Mouse (Mus musculus) megakaryocyte, adult 5-6 weeks (primary cell): Measurements from ENCODE around the gene Vmp1. TPM values are rescaled to one million over a fixed set of nuclear protein-coding genes. Genes with fewer than 3 reads are reported as not detected.
A peak's percentile ranks its signal among the peaks of the same experiment; 100 is the strongest.

Experiments used
- ATAC-seq: 2 replicates; pipeline ENCODE4 v1.8.0; 2016; ENCODE audit warnings: mild to moderate bottlenecking, inconsistent platforms; ENCODE audit not compliant: poor library complexity, severe bottlenecking
- total RNA-seq, 2 experiments: library from RNA; stranded (forward) in 1 of 2; stranded (reverse) in 1 of 2; fragments of 153-499, 151-499 nt in 1 of 2; fragments of 221-1000, 200-1000 nt in 1 of 2; gene quantifications; 2 replicates each; pipeline versions ENCODE4 v1.2.3 to v1.2.4; 2015 to 2017

Gene Vmp1
- total RNA-seq, 2 experiments from 2014 or later, result 163 to 215 TPM

DNA sequence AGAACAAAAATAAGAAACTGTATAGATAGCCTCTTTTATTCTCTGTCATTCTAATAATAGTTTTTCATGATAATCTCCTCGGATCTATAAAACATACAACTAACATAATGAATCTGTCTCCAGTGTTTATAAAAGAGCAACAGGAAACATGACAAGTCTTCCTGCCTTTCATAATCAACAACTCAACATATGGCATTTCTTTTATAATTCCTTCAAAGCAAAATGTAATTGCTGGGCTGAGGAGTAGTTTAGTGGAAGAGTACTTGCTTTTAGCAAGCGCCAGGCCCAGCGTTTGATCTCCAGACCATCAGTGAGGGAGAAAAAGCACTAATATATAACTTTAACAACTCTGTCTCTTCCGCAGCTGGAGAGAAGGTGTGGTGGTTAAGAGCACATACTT lies 41.9 kb downstream of the Vmp1 start:
- ATAC-seq, result no peak

- no peak for ATAC-seq
These were observed 45.9 kb downstream of the Vmp1 start for GRCm38 (mm10) chr11:86637697-86638096.

- no peak for ATAC-seq
These were observed 49.2 kb downstream of the Vmp1 start for GRCm38 (mm10) chr11:86634396-86634795.

DNA sequence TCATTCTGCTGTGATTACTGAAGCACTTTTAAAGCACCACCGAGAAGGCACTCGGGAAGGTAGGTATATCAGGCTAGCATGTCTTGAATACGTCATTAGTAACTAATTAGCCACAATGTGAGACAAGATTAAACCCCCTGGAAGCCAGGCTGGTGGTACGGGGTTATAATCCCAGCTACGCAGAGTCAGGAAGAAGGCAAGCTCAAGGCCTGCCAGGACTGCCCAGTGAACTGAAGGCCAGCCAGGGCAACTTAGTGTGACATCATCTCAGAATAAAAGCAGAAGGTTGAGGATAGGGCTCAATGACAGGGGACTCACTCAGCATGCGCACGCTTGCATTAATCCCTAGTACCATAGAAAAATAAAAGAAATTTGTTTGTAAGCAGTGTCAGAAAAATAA lies 53.7 kb downstream of the Vmp1 start:
- no peak for ATAC-seq

- ATAC-seq, result no peak
These were observed 54.2 kb downstream of the Vmp1 start for GRCm38 (mm10) chr11:86629445-86629844.

DNA sequence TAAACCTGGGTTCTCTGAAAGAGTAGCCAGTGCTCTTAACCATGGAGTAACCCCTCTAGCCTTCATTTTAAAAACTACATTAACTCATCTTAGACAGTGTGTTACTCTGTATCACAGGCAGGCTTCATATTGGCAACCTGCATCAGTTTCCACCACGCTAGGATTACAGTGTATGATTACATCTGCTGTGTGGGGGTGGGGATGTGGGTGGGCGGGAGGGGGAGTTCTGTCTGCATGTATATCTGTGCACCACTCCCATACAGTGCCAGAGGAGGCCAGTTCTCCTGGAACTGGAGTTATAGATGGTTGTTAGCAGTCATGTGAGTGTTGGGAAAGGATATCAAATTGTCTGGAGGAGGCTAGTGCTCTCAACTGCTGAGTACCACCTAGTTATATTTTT lies 55.2 kb downstream of the Vmp1 start:
- ATAC-seq, result no peak

DNA sequence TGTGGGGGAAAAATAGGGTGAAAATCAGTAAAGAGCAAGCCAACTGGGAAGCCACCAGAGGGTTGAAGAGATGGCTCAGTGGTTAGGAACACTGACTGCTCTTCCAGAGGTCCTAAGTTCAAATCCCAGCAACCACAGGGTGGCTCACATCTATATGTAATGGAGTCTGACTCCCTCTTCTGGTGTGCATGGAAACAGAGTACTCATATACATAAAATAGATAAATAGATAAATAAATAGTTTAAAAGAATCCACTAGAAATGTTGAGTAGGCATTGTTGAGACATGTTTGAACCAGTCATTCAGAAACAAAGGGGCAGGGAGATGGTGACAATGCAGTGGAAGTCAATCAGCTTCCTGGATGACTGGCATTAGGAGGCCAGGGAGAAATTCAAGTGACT lies 56.0 kb downstream of the Vmp1 start:
- ATAC-seq, result no peak

GRCm38 (mm10) chr11:86626714-86627113 lies 56.9 kb downstream of the Vmp1 start:
- no peak for ATAC-seq

- peak; percentile 90 for ATAC-seq
These were observed 59.2 kb downstream of the Vmp1 start for GRCm38 (mm10) chr11:86624237-86624941.

GRCm38 (mm10) chr11:86623402-86624010 lies 60.1 kb downstream of the Vmp1 start:
- ATAC-seq, result no peak

GRCm38 (mm10) chr11:86622191-86622912 lies 61.3 kb downstream of the Vmp1 start:
- ATAC-seq, result no peak

DNA sequence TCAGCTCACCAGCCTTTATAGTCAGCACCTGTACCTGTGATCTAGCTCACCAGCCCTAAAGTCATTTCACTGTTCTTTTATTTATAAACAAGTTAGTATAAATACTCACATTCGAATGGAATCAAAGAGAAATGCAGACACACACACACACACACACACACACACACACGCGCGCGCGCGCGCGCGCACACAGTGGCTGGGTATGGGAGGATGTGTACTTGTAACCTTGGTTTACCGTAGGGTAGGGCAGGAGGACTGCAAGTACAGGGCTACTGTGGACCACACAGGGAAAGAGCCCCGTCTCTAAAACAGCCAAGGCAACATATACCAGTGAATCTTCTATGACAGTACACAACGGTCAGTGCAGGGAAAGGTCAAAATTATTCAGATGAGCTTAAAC lies 62.5 kb downstream of the Vmp1 start:
- ATAC-seq, result no peak

GRCm38 (mm10) chr11:86618548-86619335 lies 64.9 kb downstream of the Vmp1 start:
- no peak for ATAC-seq

- ATAC-seq, result no peak
These were observed 69.0 kb downstream of the Vmp1 start for GRCm38 (mm10) chr11:86614607-86615006.

DNA sequence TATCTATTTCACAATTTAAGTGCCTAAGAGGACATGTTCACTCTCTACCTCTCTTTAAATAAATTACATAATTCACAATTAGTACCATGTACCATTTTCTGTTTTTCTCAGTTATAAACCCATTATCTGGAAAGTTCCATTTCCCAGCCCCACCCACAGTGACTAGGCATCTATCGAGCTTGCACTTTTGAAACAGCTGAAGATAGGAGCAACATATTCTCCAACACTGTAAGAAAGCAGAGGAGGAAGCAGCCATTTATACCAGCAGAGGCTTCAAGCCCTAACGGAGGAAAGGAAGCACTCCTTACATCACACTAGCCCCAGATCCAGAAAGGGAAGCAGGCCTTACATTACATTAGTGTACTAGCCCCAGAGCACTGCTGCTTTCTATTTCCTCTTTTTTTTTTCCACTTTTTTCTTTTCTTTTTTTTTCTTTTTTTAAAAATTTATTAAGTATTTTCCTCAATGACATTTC lies 69.5 kb downstream of the Vmp1 start:
- peak; percentile 99 for ATAC-seq

DNA sequence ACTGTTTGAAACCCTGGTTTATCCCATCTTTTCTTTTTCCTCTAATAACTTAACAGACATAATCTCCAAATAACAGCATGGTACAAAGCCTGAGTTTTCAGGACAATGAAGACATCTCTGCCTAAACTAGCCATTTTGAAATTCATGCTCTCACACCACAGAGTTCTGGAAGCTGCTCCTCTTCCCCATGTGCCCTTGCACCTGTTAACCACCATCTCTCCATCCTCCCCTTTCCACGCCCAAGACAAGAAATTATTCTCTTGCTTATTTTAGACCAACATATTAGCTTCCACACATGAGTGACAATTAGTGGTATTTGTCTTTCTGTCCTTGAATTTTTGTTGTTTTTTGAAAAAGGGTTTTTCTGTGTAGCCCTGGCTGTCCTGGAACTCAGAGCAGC lies 71.6 kb downstream of the Vmp1 start:
- ATAC-seq, result no peak

DNA sequence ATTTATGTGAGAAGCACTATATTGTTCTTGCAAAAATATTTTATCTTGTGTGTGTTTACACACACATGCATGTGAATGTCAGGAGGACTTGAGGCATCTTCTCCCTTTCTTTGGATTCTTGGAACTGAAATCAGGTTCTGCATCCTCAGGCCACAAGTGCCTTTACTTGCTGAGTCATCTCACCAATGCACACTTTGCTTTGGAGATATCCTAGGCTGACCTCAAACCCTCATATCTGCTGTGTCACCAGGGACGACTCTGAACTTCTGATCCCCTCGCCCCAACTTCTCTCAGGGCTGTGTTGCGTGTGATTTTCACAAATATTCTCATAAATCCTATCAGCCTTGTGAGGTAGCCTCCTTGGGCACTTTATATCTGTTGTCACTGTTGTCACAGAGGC lies 73.4 kb downstream of the Vmp1 start:
- ATAC-seq, result peak; percentile 31

DNA sequence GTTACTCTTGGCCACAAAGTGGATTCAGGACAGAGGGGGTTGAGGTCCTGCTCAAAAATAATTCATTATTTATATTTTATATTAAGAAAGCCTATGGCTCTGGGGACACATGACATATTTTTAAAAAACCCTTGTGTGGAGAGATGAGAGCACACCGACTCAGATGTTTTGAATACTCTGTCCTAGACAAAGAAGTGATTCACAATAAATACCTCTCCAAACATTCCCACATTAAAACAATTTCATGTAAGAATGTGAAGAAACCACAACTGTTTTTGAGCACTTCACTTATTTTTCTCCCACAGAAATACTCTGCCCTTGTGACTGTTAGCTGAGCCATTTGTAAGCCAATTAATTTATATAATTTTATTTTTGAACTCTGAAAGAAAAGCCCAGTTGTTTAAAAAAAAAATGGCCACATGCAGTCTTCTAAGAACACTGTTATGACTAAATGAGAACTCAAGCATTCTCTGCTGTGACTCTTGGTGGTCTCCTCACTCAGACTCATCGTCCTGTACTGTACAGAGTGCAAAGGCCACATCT lies 75.8 kb downstream of the Vmp1 start:
- ATAC-seq, result no peak

GRCm38 (mm10) chr11:86606621-86607339 lies 76.9 kb downstream of the Vmp1 start:
- peak; percentile 57 for ATAC-seq
